Mouse (Mus musculus) heart, embryonic 14.5 days (tissue): ENCODE data around the gene Thsd7b. TPM values are rescaled to one million over a fixed set of nuclear protein-coding genes. Genes with fewer than 3 reads are reported as not detected.

Experiments
- ATAC-seq: fragments of 200-750 bp; cut with Nextera tagmentation; 2 replicates; pipeline ENCODE4 v1.8.0; 2017; ENCODE audit warnings: low read depth, moderate TSS enrichment; ENCODE audit not compliant: insufficient number of reproducible peaks, insufficient read depth, low FRiP score
- H3K27ac ChIP-seq, 2 experiments: fragments of 200-500 bp in 1 of 2; fragments of 300-500 bp in 1 of 2; sonication (generic) in 1 of 2; replicated peaks in 1 of 2; 2 replicates each; pipeline ENCODE4 v1.5.1; 2012 to 2014; ENCODE audit warnings: low read depth in 2 of 2, low read length in 2 of 2, control low read depth in 1 of 2, mild to moderate bottlenecking in 1 of 2, mixed read lengths in 1 of 2; ENCODE audit not compliant: control insufficient read depth in 1 of 2, insufficient read depth in 1 of 2
- H3K27me3 ChIP-seq: fragments of 300-500 bp; sonication (generic); 2 replicates; pipeline ENCODE4 v1.6.1; 2014; ENCODE audit warnings: mild to moderate bottlenecking, low read length, control low read depth; ENCODE audit not compliant: control insufficient read depth, insufficient read depth
- H3K36me3 ChIP-seq: fragments of 300-500 bp; sonication (generic); 2 replicates; pipeline ENCODE4 v1.6.1; 2014; ENCODE audit warnings: mild to moderate bottlenecking, control low read depth, low read length, mixed read lengths; ENCODE audit not compliant: control insufficient read depth, insufficient read depth
- H3K4me1 ChIP-seq, 2 experiments: fragments of 200-500 bp in 1 of 2; fragments of 300-500 bp in 1 of 2; sonication (generic) in 1 of 2; 2 replicates each; pipeline ENCODE4 v1.6.1; 2012 to 2014; ENCODE audit warnings: low read length in 2 of 2, control low read depth in 1 of 2, mixed read lengths in 1 of 2; ENCODE audit not compliant: control insufficient read depth in 2 of 2, insufficient read depth in 2 of 2
- H3K4me2 ChIP-seq: fragments of 300-500 bp; sonication (generic); 2 replicates; pipeline ENCODE4 v1.6.1; 2014; ENCODE audit warnings: mild to moderate bottlenecking, low read length
- H3K4me3 ChIP-seq, 2 experiments: fragments of 200-500 bp in 1 of 2; fragments of 300-500 bp in 1 of 2; sonication (generic) in 1 of 2; 2 replicates each; pipeline ENCODE4 v1.5.1; 2012 to 2014; ENCODE audit warnings: low read length in 2 of 2, mild to moderate bottlenecking in 2 of 2, control low read depth in 1 of 2, low read depth in 1 of 2, moderate library complexity in 1 of 2; ENCODE audit not compliant: control insufficient read depth in 1 of 2, insufficient read depth in 1 of 2
- H3K9ac ChIP-seq: fragments of 300-500 bp; sonication (generic); 2 replicates; pipeline ENCODE4 v1.6.1; 2014; ENCODE audit warnings: mild to moderate bottlenecking, low read length
- H3K9me3 ChIP-seq: fragments of 300-500 bp; sonication (generic); 2 replicates; pipeline ENCODE4 v1.6.1; 2016; ENCODE audit warnings: low read length, control low read depth; ENCODE audit not compliant: control insufficient read depth
- WGBS: fragments of 180-500 bp; shearing (Covaris S2); extraction: QIAGEN DNeasy Blood & Tissue Kit; methylation state at CpG from one replicate; pipeline ENCODE4 v1.1.7; 2014; 5-methylcytosine and 5-hydroxymethylcytosine counted together
- polyA plus RNA-seq: library from polyadenylated mRNA; unstranded; fragments of >200 nt; fragmentation: Nextera tagmentation; extraction: Ambion mirVana; gene quantifications from 2 replicates; pipeline ENCODE4 v1.2.1, GENCODE M21; 2014

The Thsd7b gene
- polyA plus RNA-seq, 1 experiment from 2014 or later = 4.2 TPM

DNA sequence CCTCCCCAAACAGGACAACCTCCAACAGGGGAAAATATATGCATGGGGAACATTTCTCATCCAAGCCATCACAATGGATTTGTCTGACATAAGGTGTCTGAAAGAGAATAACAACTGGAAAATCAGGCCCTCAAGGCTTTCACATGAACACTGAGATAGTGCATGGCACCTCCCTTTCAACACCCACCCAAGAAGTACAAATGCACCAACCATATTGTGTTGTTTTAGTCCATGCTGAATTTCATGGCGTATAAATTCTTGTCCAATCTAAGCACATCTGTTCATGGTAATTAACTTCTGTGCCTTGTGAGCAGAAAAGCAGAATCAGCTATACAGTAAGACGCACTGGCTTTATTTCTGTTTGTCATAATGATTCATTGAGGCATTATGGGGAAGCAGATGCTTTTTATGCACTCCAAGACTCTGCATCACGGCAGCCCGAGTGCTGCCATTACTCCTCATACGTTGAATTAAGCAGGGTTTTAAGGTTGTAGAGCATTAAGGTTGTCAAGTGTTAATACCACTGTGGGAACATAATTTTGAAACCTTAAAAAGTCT lies 577.0 kb downstream of the Thsd7b start:
- ATAC-seq = no peak
- Histone ChIP-seq H3K27ac (no peak overlapping the region), H3K9ac (no peak overlapping the region), H3K4me1 (no peaks in the 10 kb centered on the region), H3K27me3 (no peaks in the 10 kb centered on the region), H3K4me3 (no peak overlapping the region), H3K9me3 (no peaks in the 10 kb centered on the region), H3K4me2 (no peak overlapping the region), H3K36me3 (no peaks in the 10 kb centered on the region)
- 84% methylated on average over 5 of the region's 5 CpGs for WGBS

- Histone ChIP-seq H3K27me3 (no peaks in the 10 kb centered on the region), H3K9ac (no peak overlapping the region), H3K4me3 (no peak overlapping the region), H3K9me3 (no peaks in the 10 kb centered on the region), H3K4me2 (no peak overlapping the region), H3K36me3 (no peaks in the 10 kb centered on the region), H3K27ac (no peak overlapping the region), H3K4me1 (no peaks in the 10 kb centered on the region)
- WGBS = 69% methylated on average over 6 of the region's 6 CpGs
- no peak for ATAC-seq
Observed at GRCm38 (mm10) chr1:129867714-129868113, 594.6 kb downstream of the Thsd7b start.

DNA sequence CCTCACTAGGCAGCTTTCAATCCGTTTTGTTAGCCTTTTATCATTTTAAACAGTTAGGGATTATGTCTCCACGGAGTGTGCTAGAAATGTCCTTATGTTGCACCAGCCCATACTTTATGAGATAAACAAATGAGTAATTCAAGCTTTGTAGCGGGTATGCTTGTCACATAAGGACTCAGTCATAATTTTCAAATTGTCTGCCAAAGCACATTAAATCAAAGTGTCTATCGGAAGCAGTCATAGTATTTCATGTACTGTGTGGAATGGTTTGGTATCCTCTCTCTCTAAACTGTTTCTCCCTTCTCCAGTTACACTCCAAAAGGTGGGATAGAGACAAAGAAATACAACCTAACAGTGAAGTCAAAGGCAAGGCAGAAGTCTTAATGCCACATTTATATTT lies 601.3 kb downstream of the Thsd7b start:
- ATAC-seq = no peak
- no peaks in the 10 kb centered on the region for H3K27me3 ChIP-seq
- no peak overlapping the region for H3K4me2 ChIP-seq
- no peak overlapping the region for H3K4me3 ChIP-seq
- H3K36me3 ChIP-seq = no peaks in the 10 kb centered on the region
- H3K9me3 ChIP-seq = no peaks in the 10 kb centered on the region
- H3K9ac ChIP-seq = no peak overlapping the region
- WGBS = 73% methylated on average over 4 of the region's 4 CpGs
- H3K4me1 ChIP-seq = no peaks in the 10 kb centered on the region
- no peak overlapping the region for H3K27ac ChIP-seq

GRCm38 (mm10) chr1:129887861-129888260 lies 614.8 kb downstream of the Thsd7b start:
- no peaks in the 10 kb centered on the region for H3K9me3 ChIP-seq
- H3K27ac ChIP-seq = no peak overlapping the region
- ATAC-seq = no peak
- no peak overlapping the region for H3K9ac ChIP-seq
- H3K4me1 ChIP-seq = no peaks in the 10 kb centered on the region
- no peaks in the 10 kb centered on the region for H3K36me3 ChIP-seq
- 46% methylated on average over 1 of the region's 1 CpGs for WGBS
- H3K4me3 ChIP-seq = no peak overlapping the region
- no peaks in the 10 kb centered on the region for H3K27me3 ChIP-seq
- no peak overlapping the region for H3K4me2 ChIP-seq

DNA sequence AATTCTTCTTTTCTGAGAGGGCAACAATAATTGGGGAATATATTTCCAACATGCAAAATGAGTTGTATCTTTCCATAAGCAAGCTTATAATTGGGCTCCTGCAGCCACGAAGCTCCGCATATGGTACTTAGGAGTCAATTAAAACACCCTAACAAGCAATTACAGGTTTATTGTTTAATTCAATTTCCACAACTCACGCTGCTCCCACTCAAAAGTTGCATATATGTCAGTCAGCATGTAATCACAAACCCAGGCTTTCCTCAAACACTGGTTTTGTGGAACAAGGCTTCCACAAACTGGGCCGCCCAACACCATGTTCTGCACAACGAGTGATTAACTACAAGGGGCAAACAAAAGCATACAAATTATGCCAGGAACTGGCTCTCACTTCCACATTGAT lies 625.0 kb downstream of the Thsd7b start:
- H3K4me3 ChIP-seq = no peak overlapping the region
- H3K36me3 ChIP-seq = no peaks in the 10 kb centered on the region
- 85% methylated on average over 5 of the region's 5 CpGs for WGBS
- H3K4me2 ChIP-seq = no peak overlapping the region
- H3K27me3 ChIP-seq = no peaks in the 10 kb centered on the region
- ATAC-seq = no peak
- H3K27ac ChIP-seq = no peak overlapping the region
- no peak overlapping the region for H3K9ac ChIP-seq
- no peaks in the 10 kb centered on the region for H3K9me3 ChIP-seq
- no peaks in the 10 kb centered on the region for H3K4me1 ChIP-seq

DNA sequence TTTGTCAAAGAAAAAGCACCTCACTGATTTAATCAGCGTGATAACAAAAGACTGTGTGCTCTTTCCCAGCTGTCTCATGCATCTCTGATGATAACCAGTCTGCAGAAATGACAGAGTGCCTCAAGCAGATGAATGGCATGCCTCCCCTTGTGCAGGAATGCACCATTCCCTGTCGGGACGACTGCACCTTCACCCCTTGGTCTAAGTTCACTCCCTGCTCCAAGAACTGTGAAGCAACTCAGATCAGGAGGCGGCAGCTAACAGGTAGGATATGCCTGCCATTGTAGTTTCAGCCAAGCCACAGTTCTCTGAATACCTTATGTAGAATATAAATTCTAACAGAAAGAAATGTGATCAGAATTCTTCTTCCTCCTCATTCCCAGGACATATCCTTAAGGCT lies 642.4 kb downstream of the Thsd7b start:
- no peaks in the 10 kb centered on the region for H3K4me1 ChIP-seq
- no peaks in the 10 kb centered on the region for H3K9me3 ChIP-seq
- H3K36me3 ChIP-seq = no peaks in the 10 kb centered on the region
- ATAC-seq = no peak
- no peak overlapping the region for H3K4me3 ChIP-seq
- H3K27me3 ChIP-seq = no peaks in the 10 kb centered on the region
- H3K9ac ChIP-seq = no peak overlapping the region
- WGBS = 23% methylated on average over 4 of the region's 4 CpGs
- H3K4me2 ChIP-seq = no peak overlapping the region
- H3K27ac ChIP-seq = no peak overlapping the region

GRCm38 (mm10) chr1:129917568-129917967 lies 644.5 kb downstream of the Thsd7b start:
- H3K27me3 ChIP-seq = no peaks in the 10 kb centered on the region
- no peak overlapping the region for H3K27ac ChIP-seq
- WGBS = 77% methylated on average over 1 of the region's 1 CpGs
- no peak overlapping the region for H3K4me2 ChIP-seq
- no peaks in the 10 kb centered on the region for H3K4me1 ChIP-seq
- no peak for ATAC-seq
- no peaks in the 10 kb centered on the region for H3K36me3 ChIP-seq
- no peak overlapping the region for H3K9ac ChIP-seq
- H3K9me3 ChIP-seq = no peaks in the 10 kb centered on the region
- no peak overlapping the region for H3K4me3 ChIP-seq

GRCm38 (mm10) chr1:129919385-129919784 lies 646.3 kb downstream of the Thsd7b start:
- no peaks in the 10 kb centered on the region for H3K9me3 ChIP-seq
- H3K27ac ChIP-seq = no peak overlapping the region
- H3K4me1 ChIP-seq = no peaks in the 10 kb centered on the region
- H3K36me3 ChIP-seq = no peaks in the 10 kb centered on the region
- H3K4me2 ChIP-seq = no peak overlapping the region
- no peak overlapping the region for H3K9ac ChIP-seq
- no peak for ATAC-seq
- WGBS = 53% methylated on average over 1 of the region's 1 CpGs
- H3K27me3 ChIP-seq = no peaks in the 10 kb centered on the region
- no peak overlapping the region for H3K4me3 ChIP-seq
